Mouse (Mus musculus) naive thymus-derived CD4-positive, alpha-beta T cell, adult 2 months (primary cell): Measurements from ENCODE around the gene Zswim3.

ENCODE experiments used
- DNase-seq: peaks from one replicate; pipeline ENCODE4 v3.0.0-alpha.2; 2011; ENCODE audit warnings: low read depth

Zswim3 gene

DNA sequence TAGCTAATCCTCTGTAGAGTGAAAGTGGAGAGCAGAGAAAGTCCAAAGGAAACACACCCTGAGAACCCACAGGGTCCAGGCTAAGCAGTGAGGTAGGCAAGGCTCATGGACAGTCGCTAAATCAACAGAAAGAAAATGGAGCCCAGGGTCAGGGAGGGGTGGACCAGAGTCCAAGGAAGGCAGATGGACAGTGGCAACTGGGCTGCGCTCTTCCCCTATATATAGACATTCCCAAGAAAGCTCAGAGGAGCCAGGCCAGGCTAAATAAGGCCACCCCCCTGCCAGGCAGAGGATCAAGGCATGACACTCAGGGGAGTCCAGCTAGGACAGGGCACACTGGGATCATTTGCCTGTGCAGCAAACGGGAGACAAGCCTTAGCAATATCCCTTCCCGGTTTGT lies 23.0 kb upstream of the Zswim3 start:
- no peak for DNase-seq

DNA sequence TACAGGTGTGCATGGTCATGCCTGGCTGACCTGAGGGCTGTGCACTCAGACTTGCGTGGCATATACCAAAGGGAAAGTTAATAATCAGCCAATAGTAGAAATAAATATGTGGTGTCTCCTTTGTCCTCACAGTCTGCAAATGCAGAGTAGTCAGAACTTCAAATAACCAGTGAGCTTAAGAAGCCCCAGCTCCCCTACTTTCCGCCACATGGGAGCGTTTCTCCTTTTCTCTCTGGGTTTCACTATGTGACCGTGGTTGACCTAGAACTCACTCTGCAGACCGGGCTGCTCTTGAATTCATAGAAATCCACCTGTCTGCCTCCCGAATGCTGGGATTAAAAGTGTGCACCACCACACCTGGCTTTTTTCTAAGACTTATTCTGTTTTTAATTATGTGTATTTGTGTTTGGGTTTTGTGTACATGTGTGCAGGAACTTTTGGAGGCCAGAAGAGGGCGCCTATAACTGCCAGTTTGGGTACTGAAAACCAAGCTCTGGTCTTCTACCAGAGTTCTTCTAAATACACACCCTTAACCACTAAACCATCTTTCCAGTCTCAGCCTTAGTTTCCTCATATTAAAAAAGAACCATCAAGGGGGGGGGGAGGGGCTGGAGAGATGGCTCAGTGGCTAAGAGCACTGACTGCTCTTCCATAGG lies 20.8 kb upstream of the Zswim3 start:
- peak; percentile 43 for DNase-seq

DNA sequence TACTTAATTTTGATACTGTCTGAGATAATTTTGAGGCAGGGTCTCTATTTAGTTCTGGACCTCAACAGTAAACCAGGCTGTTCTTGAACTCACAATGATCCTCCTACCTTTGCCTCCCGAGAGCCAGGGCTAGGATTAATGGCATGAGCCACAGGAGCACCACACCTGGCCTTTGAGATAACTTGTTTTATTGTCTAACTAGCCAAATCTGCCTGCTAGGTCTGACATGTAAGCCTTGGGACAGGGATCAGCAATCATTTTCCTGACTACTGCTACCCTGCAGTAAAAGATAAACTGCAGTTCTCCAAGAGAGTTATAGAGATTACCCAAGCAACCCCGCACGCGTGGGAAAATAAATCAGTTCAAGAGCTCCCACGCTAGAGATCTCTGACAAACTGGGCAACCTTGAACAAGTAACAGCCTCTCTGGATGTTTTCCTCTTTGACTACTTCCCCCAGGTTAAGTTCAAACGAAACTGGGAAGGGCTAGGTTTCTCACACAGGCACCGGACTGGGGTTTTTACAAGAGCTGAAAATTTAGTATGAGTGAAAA lies 20.0 kb upstream of the Zswim3 start:
- DNase-seq: no peak

DNA sequence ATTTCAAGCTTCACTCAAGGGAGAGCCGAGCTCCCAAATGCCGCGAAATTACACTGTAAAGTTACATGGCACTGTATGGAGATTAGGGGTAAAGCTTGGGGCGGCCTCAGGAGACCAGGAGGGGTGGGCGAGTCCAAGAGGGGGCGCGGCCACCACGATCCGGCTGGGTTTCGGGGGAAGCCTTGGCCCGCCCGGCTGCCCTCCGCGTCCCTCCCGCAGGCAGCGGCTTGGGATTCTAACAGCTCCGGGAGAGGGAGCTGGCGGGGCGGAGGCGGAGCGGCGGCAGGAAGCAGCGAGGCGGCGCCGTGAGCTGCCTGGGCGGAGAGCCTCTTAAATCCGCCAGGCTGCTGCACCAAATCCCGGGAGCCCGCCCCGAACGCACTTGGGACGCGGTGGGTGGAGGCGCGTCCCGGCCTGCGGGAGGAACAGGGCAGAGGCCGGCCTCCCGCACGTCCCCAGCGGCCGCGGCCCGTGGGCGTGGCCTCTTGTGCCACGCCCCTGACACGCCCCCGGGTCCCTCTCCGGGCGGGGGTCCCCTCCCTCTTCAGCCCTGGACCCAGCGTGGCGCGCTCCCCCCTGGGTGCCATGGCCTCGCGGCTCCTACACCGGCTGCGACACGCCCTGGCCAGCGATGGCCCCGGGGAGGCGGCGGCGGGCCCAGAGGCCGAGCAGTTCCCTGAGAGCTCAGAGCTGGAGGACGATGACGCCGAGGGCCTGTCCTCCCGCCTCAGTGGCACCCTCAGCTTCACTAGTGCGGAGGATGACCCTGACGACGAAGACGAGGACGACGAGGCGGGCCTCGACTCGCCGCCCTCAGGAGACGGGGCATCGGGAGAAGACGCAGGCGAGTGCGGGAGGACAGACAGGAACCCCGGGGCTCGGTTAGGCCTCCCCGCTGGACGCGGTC lies 19.2 kb upstream of the Zswim3 start, which contains the start of gene Snx21:
Gene Snx21, plus strand, starts transcription at position 343 of the 907 bp plus-strand sequence.
- peak; percentile 76 for DNase-seq

DNA sequence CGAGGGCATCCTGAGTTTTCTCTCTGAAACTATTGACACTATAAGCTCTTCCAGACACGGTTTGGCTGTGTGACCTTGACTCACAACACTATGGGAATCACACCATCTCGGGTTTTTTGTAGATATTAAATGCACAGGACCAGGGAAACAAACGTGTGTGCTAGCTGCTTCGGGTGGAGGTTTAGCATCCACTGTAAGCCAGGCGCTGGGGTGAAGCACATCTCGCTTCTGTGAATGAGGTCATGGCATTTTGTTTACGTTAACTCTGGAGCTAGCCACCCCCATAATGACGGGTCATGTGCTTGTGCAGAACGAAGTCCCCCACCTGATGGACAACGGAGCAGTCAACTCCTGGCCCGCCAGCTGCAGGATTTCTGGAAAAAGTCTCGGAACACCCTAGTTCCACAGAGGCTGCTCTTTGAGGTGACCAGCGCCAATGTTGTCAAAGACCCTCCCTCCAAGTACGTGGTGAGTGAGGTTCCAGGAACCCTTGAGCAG lies 18.5 kb upstream of the Zswim3 start:
- no peak for DNase-seq

DNA sequence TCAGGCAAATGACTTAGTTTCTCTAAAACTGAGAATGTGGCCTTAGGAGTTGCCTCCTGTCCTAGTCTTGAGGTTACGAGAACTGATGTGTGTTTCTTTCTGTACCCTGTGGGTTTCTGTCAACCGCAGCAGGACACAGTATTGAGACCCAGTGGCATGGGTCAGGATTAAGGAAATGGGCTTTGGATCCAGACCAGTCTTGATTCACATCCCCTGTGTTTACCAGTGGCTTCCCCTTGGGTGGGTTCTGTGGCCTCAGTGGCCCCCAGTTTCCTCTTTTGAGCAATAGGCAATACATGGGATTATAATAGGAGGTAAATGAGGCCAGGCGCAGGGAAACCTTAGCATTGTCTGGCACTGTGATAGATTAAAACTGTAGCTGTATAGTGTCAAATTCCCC lies 17.9 kb upstream of the Zswim3 start:
- no peak for DNase-seq

DNA sequence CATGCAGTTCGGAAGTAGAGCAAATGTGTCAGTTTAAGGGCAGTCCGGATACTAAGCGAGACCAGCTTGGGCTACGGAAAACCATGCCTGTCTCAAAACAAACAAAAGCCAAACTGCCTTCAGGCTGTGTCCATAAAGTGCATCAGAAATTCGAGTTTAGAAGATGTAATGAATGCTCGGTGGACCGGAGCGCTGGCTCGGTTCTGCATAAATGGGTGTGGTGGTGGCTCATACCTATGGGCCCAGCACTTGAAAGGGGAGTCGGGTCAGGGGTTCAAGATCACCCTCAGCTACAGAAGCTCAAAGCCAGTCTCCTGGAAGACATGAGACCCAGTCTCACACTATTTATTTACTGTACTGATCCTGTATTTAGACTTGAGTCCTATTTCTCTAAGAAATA lies 17.1 kb upstream of the Zswim3 start:
- no peak for DNase-seq

DNA sequence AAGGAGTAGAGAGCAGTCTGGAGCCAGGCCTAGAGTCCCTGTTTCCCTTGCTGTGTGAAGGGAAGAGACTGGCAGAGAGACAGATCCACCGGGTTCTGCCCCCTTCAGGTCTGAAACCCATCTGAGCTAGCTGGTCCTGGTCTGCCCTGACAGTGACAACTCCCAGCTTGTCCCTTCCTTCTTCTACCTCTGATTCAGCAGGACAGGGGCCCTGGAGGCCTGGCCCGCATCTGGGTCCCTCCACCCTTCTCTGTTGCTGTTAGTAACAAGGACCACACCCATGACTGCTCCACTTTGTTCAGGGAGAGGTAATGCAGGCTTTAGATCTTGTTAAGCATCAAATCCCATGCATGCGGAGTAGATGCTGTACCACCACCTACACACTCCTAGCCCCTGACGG lies 16.5 kb upstream of the Zswim3 start:
- DNase-seq: no peak

DNA sequence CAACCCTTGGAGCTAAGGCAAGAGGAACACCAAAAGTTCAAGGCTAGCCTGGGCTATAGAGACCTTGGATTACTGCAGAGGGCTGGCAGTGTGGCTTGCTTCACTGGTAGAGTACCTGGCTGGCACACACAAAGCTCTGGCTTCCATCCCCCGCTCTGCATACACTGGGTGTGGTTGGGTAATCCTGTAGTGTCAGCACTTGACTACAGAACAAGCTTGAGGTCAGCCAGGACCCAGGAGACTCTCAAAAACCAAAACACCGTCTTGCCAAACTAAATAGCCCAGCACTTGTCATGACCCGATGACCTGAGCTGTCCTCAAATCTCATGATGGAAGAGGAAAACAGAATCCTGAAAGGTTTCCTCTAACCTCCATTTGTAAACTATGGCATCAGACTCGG lies 14.4 kb upstream of the Zswim3 start:
- no peak for DNase-seq

DNA sequence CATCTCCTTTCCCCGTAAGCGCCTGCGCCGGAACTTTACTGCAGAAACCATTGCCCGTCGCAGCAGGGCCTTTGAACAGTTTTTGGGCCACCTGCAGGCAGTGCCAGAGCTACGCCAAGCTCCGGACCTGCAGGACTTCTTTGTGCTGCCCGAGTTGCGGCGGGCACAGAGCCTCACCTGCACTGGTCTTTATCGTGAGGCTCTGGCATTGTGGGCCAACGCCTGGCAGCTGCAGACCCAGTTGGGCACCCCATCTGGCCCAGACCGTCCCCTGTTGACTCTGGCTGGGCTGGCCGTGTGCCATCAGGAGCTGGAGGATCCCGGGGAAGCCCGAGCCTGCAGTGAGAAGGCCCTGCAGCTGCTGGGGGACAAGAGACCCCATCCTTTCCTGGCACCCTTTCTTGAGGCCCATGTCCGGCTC lies 13.0 kb upstream of the Zswim3 start:
- DNase-seq: no peak

DNA sequence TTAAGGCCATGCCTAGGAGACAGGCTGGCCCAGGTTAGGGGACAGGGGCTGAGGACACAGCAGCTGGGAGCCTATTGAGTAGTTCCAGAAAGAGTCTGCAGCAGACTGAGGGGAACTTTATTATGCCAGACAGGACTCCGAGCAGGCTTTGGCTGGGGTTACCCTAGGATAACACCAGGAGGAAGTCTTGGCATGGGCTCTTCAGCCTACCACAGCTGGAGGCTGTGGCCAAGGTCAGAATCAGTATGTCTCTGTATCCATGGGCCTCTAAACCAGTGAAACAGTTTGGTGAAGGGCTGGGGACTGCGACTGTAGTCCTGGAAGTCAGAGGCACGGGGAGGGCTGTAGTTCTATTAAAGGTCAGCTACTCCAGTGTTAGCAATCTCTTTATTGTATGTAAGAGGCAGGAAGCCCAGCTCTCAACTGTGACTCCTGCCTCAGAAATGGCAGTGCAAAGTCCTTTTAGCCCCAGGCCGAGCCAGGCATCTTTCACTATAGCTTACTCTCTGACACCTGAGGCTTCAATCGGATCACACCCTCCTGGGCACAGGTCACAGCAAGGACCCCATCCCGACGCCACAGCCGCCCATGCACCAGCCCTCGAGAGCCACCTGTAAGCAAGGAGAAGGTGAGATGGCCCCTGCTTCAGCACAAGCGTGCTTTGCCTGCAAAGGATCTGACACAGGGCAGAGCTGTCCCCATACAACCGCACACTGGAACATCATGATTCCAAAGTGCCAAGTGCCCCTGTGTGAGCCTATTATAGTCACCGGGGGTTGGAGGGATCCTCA lies 12.3 kb upstream of the Zswim3 start:
- no peak for DNase-seq

DNA sequence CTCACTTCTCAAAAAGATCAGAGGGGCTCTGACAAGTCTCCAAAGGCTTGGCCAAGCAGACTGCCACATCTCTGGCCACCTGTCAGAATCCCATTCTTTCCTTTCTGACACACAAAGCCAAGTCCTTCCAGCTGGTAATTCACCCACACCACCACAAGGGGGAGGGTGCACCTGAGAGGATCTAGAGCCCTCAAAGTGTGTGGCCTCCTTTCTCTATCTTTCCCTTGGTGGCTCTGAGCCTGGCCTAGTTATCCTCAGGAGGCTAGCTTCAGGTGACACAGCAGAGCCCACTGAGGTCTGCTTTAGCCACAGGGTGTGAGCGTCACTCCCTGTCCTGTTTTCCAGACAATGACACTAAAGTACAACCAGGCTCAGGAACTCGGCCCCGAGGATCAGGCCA lies 11.7 kb upstream of the Zswim3 start:
- peak; percentile 74 for DNase-seq

DNA sequence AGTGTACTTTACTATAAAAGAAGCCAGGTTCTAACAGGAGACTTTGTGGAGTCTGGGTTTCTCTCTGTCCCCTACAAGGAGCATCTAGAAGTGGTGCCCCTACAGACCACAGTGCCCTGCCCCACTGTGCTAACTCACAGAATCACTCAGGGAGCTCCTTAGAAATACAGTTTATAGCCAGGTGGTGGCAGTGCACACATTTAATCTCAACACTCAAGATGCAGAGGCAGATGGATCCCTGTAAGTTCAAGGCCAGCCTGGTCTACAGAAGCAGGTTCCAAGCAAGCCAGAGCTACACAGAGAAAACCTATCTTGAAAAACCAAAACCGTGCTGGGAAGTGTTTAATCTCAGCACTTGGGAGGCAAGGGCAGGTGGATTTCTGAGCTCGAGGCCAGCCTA lies 11.1 kb upstream of the Zswim3 start:
- DNase-seq: peak; percentile 53

DNA sequence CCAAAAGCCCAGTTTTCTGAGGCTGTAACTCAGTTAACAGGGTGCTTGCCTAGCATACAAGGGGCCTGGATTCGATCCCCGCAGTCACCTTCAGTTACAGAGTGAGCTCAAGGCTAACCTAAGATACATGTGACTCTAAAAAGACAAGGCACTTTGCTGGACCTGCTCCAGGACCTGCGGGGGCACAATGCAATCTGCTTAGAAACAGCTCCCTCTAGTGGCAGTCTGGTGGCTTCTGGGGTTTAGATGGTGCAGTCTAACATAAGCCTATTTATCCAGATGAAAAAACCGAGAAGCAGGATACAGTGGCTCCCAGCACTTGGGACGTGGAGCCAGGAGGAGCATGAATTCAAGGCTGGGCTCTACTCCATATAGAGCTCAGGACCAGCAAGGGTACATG lies 10.6 kb upstream of the Zswim3 start:
- peak; percentile 88 for DNase-seq

DNA sequence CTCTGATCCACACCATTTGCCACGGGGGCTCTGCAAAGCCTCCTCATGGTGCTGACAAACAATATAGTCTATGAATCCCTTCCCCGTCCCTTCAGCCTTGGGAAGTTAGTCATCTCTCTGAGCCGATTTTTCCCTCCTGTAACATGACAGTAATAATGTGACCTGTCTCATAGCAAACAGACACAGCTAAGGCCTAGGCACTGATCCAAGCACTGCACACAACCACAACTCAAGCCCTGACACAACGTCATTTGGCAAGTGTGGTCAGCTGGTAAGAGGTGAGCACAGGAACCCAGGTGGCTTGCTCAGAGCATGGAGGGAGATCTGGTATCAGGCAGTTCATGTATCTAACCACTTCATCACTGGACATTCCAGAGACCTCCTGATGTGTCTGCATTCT lies 9.0 kb upstream of the Zswim3 start:
- no peak for DNase-seq

DNA sequence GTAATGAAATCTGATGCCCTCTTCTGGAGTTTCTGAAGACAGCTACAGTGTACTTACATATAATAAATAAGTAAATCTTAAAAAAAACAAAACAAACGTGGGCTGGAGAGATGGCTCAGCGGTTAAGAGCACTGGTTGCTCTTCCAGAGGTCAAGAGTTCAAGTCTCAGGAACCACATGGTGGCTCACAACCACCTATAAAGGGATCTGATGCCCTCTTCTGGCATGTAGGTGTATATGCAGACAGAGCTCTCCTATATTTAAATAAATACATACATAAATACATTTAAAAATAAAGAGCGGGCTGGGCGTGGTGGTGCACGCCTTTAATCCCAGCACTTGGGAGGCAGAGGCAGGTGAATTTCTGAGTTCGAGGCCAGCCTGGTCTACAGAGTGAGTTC lies 6.3 kb upstream of the Zswim3 start:
- DNase-seq: peak; percentile 50

DNA sequence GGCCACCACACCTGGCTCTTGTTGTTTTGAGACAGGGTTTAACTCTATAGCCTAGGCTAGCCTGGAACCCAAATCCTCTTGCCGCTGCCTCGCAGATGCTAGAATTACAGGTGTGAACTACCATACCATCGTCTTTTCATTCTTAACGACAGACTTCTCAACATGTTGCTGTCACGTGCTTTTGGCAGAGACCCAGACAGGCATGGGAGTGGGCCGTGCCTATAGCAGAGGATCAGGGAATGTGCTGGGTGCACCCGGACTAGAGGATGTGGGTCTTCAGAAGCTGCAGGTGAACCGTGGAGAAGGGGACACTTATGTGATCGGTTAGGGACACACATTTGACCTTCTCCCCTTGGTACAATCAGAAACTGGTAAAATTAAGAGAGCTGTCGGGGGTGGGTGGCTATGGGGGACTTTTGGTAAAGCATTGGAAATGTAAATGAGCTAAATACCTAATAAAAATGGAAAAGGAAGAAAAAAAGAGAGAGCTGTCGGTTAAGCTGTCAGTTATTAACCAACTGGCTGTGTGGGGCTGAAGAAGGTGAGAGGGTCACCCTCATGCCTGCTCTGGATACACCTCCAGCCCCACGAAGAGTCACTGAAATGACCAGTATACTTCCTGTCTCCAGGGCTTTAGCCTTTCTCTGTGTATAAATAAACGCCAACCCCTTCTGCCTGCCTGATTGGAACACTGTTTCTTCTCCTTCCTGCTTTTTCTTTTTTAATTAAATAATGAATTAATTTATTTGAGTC lies 4.5 kb upstream of the Zswim3 start:
- DNase-seq: no peak

DNA sequence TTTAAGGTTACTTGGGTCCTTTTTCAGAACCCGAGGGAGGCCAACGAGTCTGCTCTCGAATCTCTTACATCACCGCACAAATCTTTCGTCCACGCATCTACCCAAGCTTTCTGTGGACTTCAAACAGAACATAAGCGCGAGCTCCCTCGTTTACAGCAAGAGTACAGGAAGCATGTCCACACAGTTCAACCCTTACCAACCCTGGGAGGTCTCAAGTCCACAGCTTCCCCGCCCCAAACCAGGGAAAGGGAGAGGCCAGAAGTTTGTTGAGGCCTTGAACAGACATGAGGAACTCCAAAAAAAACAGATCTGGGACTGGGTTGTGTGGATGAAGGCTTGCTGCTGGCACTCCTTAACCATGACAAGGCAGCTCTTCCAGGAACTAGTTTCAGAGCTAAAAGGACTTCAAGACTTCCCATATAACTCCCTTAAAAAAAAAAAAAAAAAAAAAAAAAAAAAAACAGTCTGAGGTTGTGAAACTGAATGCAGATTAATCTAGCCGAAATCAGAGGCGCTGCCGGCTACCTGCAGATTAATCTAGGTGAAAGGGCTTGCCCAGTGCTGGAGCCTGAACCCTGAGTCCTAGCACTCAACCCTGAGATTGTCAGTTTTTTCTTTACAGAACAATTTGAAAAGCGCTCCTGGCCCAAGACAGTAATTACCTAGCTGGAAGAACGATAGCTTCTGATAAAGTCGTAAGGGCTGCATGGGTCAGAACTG lies 1.5 kb upstream of the Zswim3 start:
- no peak for DNase-seq

DNA sequence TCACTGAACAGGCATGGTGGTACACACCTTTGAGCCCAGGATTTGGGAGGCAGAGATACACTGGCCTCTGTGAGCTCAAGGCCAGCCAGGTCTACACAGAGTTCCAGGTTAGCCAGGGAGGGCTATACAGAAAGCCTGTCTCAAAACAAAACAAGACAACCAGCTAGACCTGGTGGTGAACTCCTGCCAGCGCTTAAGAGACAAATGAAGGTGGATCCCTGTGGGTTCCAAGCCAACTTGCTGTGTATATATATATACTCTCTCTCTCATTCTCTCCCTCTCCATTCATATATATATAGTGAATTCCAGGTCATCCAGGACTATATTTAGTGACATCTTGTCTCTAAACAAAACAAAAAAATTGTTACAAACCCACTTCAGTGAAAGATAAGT lies 981 bp upstream of the Zswim3 start:
- DNase-seq: peak; percentile 37

DNA sequence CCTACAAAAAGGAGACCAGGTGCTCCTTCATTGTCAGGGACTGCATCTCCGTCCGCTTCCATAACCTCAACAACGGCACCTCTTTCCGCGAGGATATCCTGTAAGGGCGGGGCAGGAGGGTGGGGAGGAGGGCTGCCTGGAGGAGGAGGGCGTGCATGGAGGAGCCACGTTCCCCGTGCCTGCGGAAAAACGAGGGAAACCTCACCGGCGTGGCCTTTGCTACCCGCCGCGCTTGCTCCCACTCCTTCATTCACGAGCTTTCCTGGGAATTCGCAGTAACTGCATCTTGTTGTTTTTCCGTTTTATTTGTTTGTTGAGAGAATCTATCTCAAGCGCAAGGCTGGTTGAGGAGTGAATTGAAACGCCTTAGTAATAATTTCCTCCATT lies 427 bp downstream of the Zswim3 start:
- no peak for DNase-seq

DNA sequence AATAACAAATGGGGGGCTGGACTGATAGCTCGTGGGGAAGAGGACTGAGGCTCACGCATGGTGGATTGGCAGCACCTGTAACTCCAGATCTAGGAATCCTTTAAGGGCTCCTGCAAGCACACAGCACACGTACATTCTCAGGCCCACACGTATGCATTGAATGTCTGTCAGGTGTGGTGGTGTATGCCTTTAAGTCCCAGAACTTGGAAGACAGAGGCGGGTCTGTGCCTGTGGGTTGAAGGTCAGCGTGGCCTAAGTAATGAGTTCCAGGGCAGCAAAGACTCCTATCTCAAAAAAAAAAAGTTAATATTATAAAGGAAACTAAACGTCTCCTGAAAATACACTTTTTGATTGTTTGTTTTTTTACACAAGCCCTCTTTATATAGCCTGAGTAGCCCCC lies 1.7 kb downstream of the Zswim3 start:
- DNase-seq: no peak
